Comparison of ENCODE assay signal across 8 mouse cellular contexts in the genomic region with DNA sequence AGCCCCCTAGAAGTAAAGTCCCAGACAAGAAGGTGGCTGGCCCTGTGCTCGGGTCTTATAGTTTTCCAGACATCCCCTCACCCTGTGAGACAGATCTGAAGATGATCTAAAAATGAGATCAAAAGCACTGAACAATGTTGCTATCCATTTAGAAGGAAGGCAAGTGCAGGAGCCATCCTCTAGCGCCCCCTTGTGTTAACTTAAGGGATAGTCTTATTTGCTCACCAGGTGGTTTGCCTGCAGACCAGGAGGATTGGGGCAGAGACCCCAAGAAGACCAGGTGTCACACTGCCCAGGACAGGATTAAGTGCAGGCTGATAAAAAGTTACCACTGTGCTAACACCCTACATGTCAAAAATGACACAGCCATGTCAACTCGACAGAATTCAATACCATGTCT. TPM values are rescaled to one million over a fixed set of nuclear protein-coding genes. Genes with fewer than 3 reads are reported as not detected.
DNase-seq lines count a peak whose midpoint lies in the region; ATAC-seq and TF ChIP-seq lines count a peak whose summit lies in the region.

No protein-coding gene starts in this region.

- H3K9me3 ChIP-seq in liver, embryonic 11.5 days (ENCODE audit: control insufficient read depth, low read length): no peaks in the 10 kb centered on the region
- no peaks in the 10 kb centered on the region for H3K9me3 ChIP-seq in embryonic facial prominence, embryonic 11.5 days (replicated peaks; ENCODE audit: control insufficient read depth, low read length)
- 0 out of 2 replicates have a peak, but pooled peaks cover 3% of the 10 kb centered on the region for H3K9me3 ChIP-seq in neural tube, embryonic 11.5 days (ENCODE audit: control insufficient read depth, low read length)

- H3K9ac ChIP-seq in liver, adult 2 months (ENCODE audit: low read depth, low read length): no peak overlapping the region
- no peak overlapping the region for H3K9ac ChIP-seq in liver, embryonic 11.5 days (ENCODE audit: low read depth, low read length)
- H3K9ac ChIP-seq in embryonic facial prominence, embryonic 11.5 days (replicated peaks; ENCODE audit: low read length): no peak overlapping the region
- no peak overlapping the region for H3K9ac ChIP-seq in neural tube, embryonic 11.5 days (ENCODE audit: low read length)

- H3K4me1 ChIP-seq in liver, adult 2 months (ENCODE audit: control insufficient read depth, insufficient read depth, low read length): no peaks in the 10 kb centered on the region
- H3K4me1 ChIP-seq in liver, embryonic 11.5 days (replicated peaks; ENCODE audit: control insufficient read depth, insufficient read depth, low read length): no peaks in the 10 kb centered on the region
- H3K4me1 ChIP-seq in embryonic facial prominence, embryonic 11.5 days (ENCODE audit: control insufficient read depth, insufficient read depth, low read length): no peaks in the 10 kb centered on the region
- H3K4me1 ChIP-seq in neural tube, embryonic 11.5 days (ENCODE audit: control insufficient read depth, insufficient read depth, low read length): no peaks in the 10 kb centered on the region

- no peaks in the 10 kb centered on the region for H3K27me3 ChIP-seq in liver, adult 2 months (ENCODE audit: control insufficient read depth, insufficient read depth, low read length)
- H3K27me3 ChIP-seq in liver, embryonic 11.5 days (replicated peaks; ENCODE audit: control insufficient read depth, insufficient read depth, low read length): no peaks in the 10 kb centered on the region
- H3K27me3 ChIP-seq in embryonic facial prominence, embryonic 11.5 days (ENCODE audit: control insufficient read depth, insufficient read depth, low read length): no peaks in the 10 kb centered on the region
- H3K27me3 ChIP-seq in neural tube, embryonic 11.5 days (ENCODE audit: control insufficient read depth, insufficient read depth, low read length): no peaks in the 10 kb centered on the region

- no peak overlapping the region for H3K27ac ChIP-seq in liver, adult 2 months (replicated peaks; ENCODE audit: insufficient read depth, low read depth, low read length)
- no peak overlapping the region for H3K27ac ChIP-seq in liver, embryonic 11.5 days (ENCODE audit: low read depth, low read length)
- H3K27ac ChIP-seq in embryonic facial prominence, embryonic 11.5 days (replicated peaks; ENCODE audit: low read depth, low read length): no peak overlapping the region
- no peak overlapping the region for H3K27ac ChIP-seq in neural tube, embryonic 11.5 days (ENCODE audit: low read depth, low read length)

- H3K79me2 ChIP-seq in liver, adult 2 months (ENCODE audit: control insufficient read depth, insufficient read depth, low read length): no peaks in the 10 kb centered on the region

- H3K36me3 ChIP-seq in liver, adult 2 months (ENCODE audit: control insufficient read depth, insufficient read depth, low read length): no peaks in the 10 kb centered on the region
- H3K36me3 ChIP-seq in liver, embryonic 11.5 days (ENCODE audit: control insufficient read depth, insufficient read depth, low read length): no peaks in the 10 kb centered on the region
- no peaks in the 10 kb centered on the region for H3K36me3 ChIP-seq in embryonic facial prominence, embryonic 11.5 days (replicated peaks; ENCODE audit: control insufficient read depth, insufficient read depth, low read depth, low read length)
- no peaks in the 10 kb centered on the region for H3K36me3 ChIP-seq in neural tube, embryonic 11.5 days (ENCODE audit: control insufficient read depth, insufficient read depth, low read length)

- DNase-seq in cerebellum, adult 18-20 months: peak; percentile 56 to 64
- DNase-seq in liver, adult 2 months (ENCODE audit: extremely low read depth, low read depth, low spot score): no peak
- DNase-seq in liver, embryonic 11.5 days (ENCODE audit: low spot score): no peak
- peak; percentile 57 for DNase-seq in adrenal gland, postnatal 14 days
- peak; percentile 60 for DNase-seq in embryonic facial prominence, embryonic 11.5 days (ENCODE audit: low spot score)
- peak; percentile 38 for DNase-seq in neural tube, embryonic 11.5 days (ENCODE audit: low spot score)
- no peak for DNase-seq in ovary, postnatal 14 days (ENCODE audit: low spot score)

- peak; percentile 45 for TF ChIP-seq CTCF in liver, adult 2 months (IDR thresholded peaks at IDR 0.05; ENCODE audit: low read depth, low read length)

- H3K4me3 ChIP-seq in liver, adult 2 months (ENCODE audit: insufficient read depth, low read depth, low read length): no peak overlapping the region
- H3K4me3 ChIP-seq in liver, embryonic 11.5 days (ENCODE audit: low read depth, low read length): no peak overlapping the region
- H3K4me3 ChIP-seq in embryonic facial prominence, embryonic 11.5 days (ENCODE audit: low read depth, low read length): no peak overlapping the region
- H3K4me3 ChIP-seq in neural tube, embryonic 11.5 days (ENCODE audit: low read depth, low read length): no peak overlapping the region

- ATAC-seq in cerebellum, adult (ENCODE audit: insufficient number of reproducible peaks, low FRiP score, low TSS enrichment): no peak
- no peak for ATAC-seq in liver, embryonic 11.5 days (replicated peaks; ENCODE audit: low FRiP score)
- no peak for ATAC-seq in embryonic facial prominence, embryonic 11.5 days (replicated peaks; ENCODE audit: insufficient number of reproducible peaks, low FRiP score, low TSS enrichment, low read depth)
- no peak for ATAC-seq in neural tube, embryonic 11.5 days (ENCODE audit: insufficient read depth, low FRiP score, low TSS enrichment)

- no peak overlapping the region for H3K4me2 ChIP-seq in liver, embryonic 11.5 days
- H3K4me2 ChIP-seq in embryonic facial prominence, embryonic 11.5 days (ENCODE audit: low read depth, low read length): no peak overlapping the region
- H3K4me2 ChIP-seq in neural tube, embryonic 11.5 days (ENCODE audit: low read depth): no peak overlapping the region

- TF ChIP-seq POLR2A in liver, adult 2 months (IDR thresholded peaks at IDR 0.05; ENCODE audit: extremely low read depth, insufficient read depth, low read length): no peak

- WGBS in liver, adult 2 months: 34% methylated on average over 3 of the region's 3 CpGs
- WGBS in liver, embryonic 11.5 days: 18% methylated on average over 3 of the region's 3 CpGs
- 29% methylated on average over 3 of the region's 3 CpGs for WGBS in embryonic facial prominence, embryonic 11.5 days
- WGBS in neural tube, embryonic 11.5 days: 30% methylated on average over 3 of the region's 3 CpGs

RNA-seq across cellular contexts. Expression of a gene that starts 58.3 kb away (rescaled TPM):
- total RNA-seq in liver, adult 2 months (2014; rRNA removed): 1.1 and 1.4 TPM in 2 replicates
- 0.70 and 0.72 TPM in 2 replicates for polyA plus RNA-seq in liver, adult 2 months (2012; rRNA removed)
- polyA plus RNA-seq in liver, embryonic 11.5 days (2014; fragmentation: Nextera tagmentation; extraction: Ambion mirVana): 0.32 and 0.38 TPM in 2 replicates
- 1.9 and 2.1 TPM in 2 replicates for total RNA-seq in adrenal gland, postnatal 14 days (2021)
- 0.55 and 0.85 TPM in 2 replicates for polyA plus RNA-seq in embryonic facial prominence, embryonic 11.5 days (2014; fragmentation: Nextera tagmentation; extraction: Ambion mirVana)
- polyA plus RNA-seq in neural tube, embryonic 11.5 days (2014; fragmentation: Nextera tagmentation; extraction: Ambion mirVana): 2.4 and 2.5 TPM in 2 replicates

Comparison
In these comparisons a context has a peak if more than half of its experiments do, and no peak if none do; other contexts are left out.
1. DNase-seq: peak in cerebellum, adult 18-20 months (2 of 2), adrenal gland, postnatal 14 days (single experiment), embryonic facial prominence, embryonic 11.5 days (single experiment) and neural tube, embryonic 11.5 days (single experiment); none in liver, adult 2 months (single experiment), liver, embryonic 11.5 days (single experiment) and ovary, postnatal 14 days (single experiment).